Mouse (Mus musculus) intestine, postnatal 0 days (tissue): Measurements from ENCODE around the gene Smg6. TPM values are rescaled to one million over a fixed set of nuclear protein-coding genes. Genes with fewer than 3 reads are reported as not detected.
A peak's percentile ranks its signal among the peaks of the same experiment; 100 is the strongest.

ENCODE experiments used
- ATAC-seq: fragments of 200-750 bp; cut with Nextera tagmentation; 2 replicates; pipeline ENCODE4 v1.8.0; 2017; ENCODE audit warnings: mild to moderate bottlenecking, moderate TSS enrichment, moderate library complexity
- H3K27ac ChIP-seq: fragments of 300-500 bp; sonication (generic); 2 replicates; pipeline ENCODE4 v1.5.1; 2014; ENCODE audit warnings: mild to moderate bottlenecking, low read depth, low read length, moderate library complexity
- H3K27me3 ChIP-seq: fragments of 300-500 bp; sonication (generic); replicated peaks from 2 replicates; pipeline ENCODE4 v1.6.1; 2014; ENCODE audit warnings: low read length, mixed read lengths; ENCODE audit not compliant: control insufficient read depth, insufficient read depth
- H3K36me3 ChIP-seq: fragments of 300-500 bp; sonication (generic); 2 replicates; pipeline ENCODE4 v1.6.1; 2014; ENCODE audit warnings: mild to moderate bottlenecking, moderate library complexity; ENCODE audit not compliant: control insufficient read depth, insufficient read depth
- H3K4me1 ChIP-seq: fragments of 300-500 bp; sonication (generic); replicated peaks from 2 replicates; pipeline ENCODE4 v1.6.1; 2014; ENCODE audit warnings: antibody characterized with exemption, low read length, mixed read lengths; ENCODE audit not compliant: control insufficient read depth, insufficient read depth
- H3K4me2 ChIP-seq: fragments of 300-500 bp; sonication (generic); replicated peaks from 2 replicates; pipeline ENCODE4 v1.6.1; 2014; ENCODE audit warnings: low read depth, mild to moderate bottlenecking, moderate library complexity
- H3K4me3 ChIP-seq: fragments of 300-500 bp; sonication (generic); 2 replicates; pipeline ENCODE4 v1.5.1; 2014; ENCODE audit warnings: low read depth, low read length
- H3K9ac ChIP-seq: fragments of 300-500 bp; sonication (generic); 2 replicates; pipeline ENCODE4 v1.6.1; 2014; ENCODE audit warnings: mild to moderate bottlenecking, low read depth, low read length
- H3K9me3 ChIP-seq: fragments of 300-500 bp; sonication (generic); 2 replicates; pipeline ENCODE4 v1.6.1; 2016; ENCODE audit warnings: mixed run types; ENCODE audit not compliant: control insufficient read depth
- CTCF ChIP-seq: sonication (generic); IDR thresholded peaks from 2 replicates; pipeline ENCODE4 v1.5.1; 2016; ENCODE audit warnings: low read depth, mild to moderate bottlenecking, control low read depth, antibody characterized with exemption, moderate library complexity
- WGBS: fragments of 180-500 bp; shearing (Covaris S2); extraction: QIAGEN DNeasy Blood & Tissue Kit; methylation state at CpG from one replicate; pipeline ENCODE4 v1.1.7; 2014; 5-methylcytosine and 5-hydroxymethylcytosine counted together
- polyA plus RNA-seq: library from polyadenylated mRNA; unstranded; fragments of >200 nt; fragmentation: Nextera tagmentation; extraction: Ambion mirVana; gene quantifications from 2 replicates; pipeline ENCODE4 v1.2.1, GENCODE M21; 2015

Smg6 gene
- polyA plus RNA-seq, 1 experiment from 2014 or later = 6.5 TPM

- no peak for TF ChIP-seq CTCF
- peak overlapping the region; percentile 95 for H3K4me2 ChIP-seq
- ATAC-seq = no peak
- peak overlapping the region; percentile 61 for H3K4me3 ChIP-seq
- H3K9me3 ChIP-seq = no peaks in the 10 kb centered on the region
- H3K36me3 ChIP-seq = no peaks in the 10 kb centered on the region
- H3K4me1 ChIP-seq = peaks cover 5% of the 10 kb centered on the region; the same call in 1 of the 2 replicates
- peaks cover 29% of the 10 kb centered on the region for H3K27me3 ChIP-seq
- WGBS = under 1% methylated on average over 51 of the region's 52 CpGs
- H3K27ac ChIP-seq = no peak overlapping the region
- H3K9ac ChIP-seq = peak overlapping the region; percentile 34; the same call in 1 of the 2 replicates
Measured at GRCm38 (mm10) chr11:75194121-75194849, 268.7 kb downstream of the Smg6 start.

- WGBS = 3% methylated on average over 39 of the region's 39 CpGs
- ATAC-seq = no peak
- Histone ChIP-seq H3K9ac (peak overlapping the region; percentile 11; the same call in 1 of the 2 replicates), H3K27me3 (peaks cover 29% of the 10 kb centered on the region), H3K27ac (no peak overlapping the region), H3K9me3 (no peaks in the 10 kb centered on the region), H3K4me3 (peak overlapping the region; percentile 61), H3K36me3 (no peaks in the 10 kb centered on the region), H3K4me2 (peak overlapping the region; percentile 95), H3K4me1 (peaks cover 5% of the 10 kb centered on the region; the same call in 1 of the 2 replicates)
- TF ChIP-seq CTCF = peak; percentile 46
Measured at GRCm38 (mm10) chr11:75194850-75195461, 269.3 kb downstream of the Smg6 start.

- Histone ChIP-seq H3K9me3 (no peaks in the 10 kb centered on the region), H3K27me3 (peaks cover 29% of the 10 kb centered on the region), H3K36me3 (no peaks in the 10 kb centered on the region), H3K4me3 (no peak overlapping the region), H3K4me2 (no peak overlapping the region), H3K4me1 (peaks cover 5% of the 10 kb centered on the region; the same call in 1 of the 2 replicates), H3K9ac (no peak overlapping the region), H3K27ac (no peak overlapping the region)
- 68% methylated on average over 6 of the region's 6 CpGs for WGBS
- no peak for ATAC-seq
- no peak for TF ChIP-seq CTCF
Measured at GRCm38 (mm10) chr11:75196131-75196530, 270.5 kb downstream of the Smg6 start.

- no peak for ATAC-seq
- 52% methylated on average over 7 of the region's 7 CpGs for WGBS
- peaks cover 29% of the 10 kb centered on the region for H3K27me3 ChIP-seq
- no peak overlapping the region for H3K4me3 ChIP-seq
- no peaks in the 10 kb centered on the region for H3K9me3 ChIP-seq
- H3K36me3 ChIP-seq = no peaks in the 10 kb centered on the region
- no peak overlapping the region for H3K4me2 ChIP-seq
- no peak for TF ChIP-seq CTCF
- no peak overlapping the region for H3K27ac ChIP-seq
- peaks cover 4% of the 10 kb centered on the region; the same call in 1 of the 2 replicates for H3K4me1 ChIP-seq
- no peak overlapping the region for H3K9ac ChIP-seq
Measured at GRCm38 (mm10) chr11:75197956-75198355, 272.3 kb downstream of the Smg6 start.

- no peaks in the 10 kb centered on the region for H3K9me3 ChIP-seq
- H3K27ac ChIP-seq = no peak overlapping the region
- peaks cover 27% of the 10 kb centered on the region for H3K27me3 ChIP-seq
- H3K9ac ChIP-seq = no peak overlapping the region
- H3K36me3 ChIP-seq = no peaks in the 10 kb centered on the region
- no peaks in the 10 kb centered on the region; the same call in 1 of the 2 replicates for H3K4me1 ChIP-seq
- TF ChIP-seq CTCF = no peak
- no peak overlapping the region for H3K4me3 ChIP-seq
- WGBS = 82% methylated on average over 4 of the region's 4 CpGs
- no peak overlapping the region for H3K4me2 ChIP-seq
- no peak for ATAC-seq
Measured at GRCm38 (mm10) chr11:75198792-75199191, 273.2 kb downstream of the Smg6 start.

GRCm38 (mm10) chr11:75199951-75200350 is 274.3 kb downstream of the Smg6 start:
- TF ChIP-seq CTCF = no peak

More at GRCm38 (mm10) chr11:75199951-75200350, 274.3 kb downstream of the Smg6 start:
- H3K9ac ChIP-seq = no peak overlapping the region
- WGBS = 63% methylated on average over 5 of the region's 5 CpGs
- no peaks in the 10 kb centered on the region for H3K36me3 ChIP-seq
- no peak for ATAC-seq
- H3K27ac ChIP-seq = no peak overlapping the region
- H3K27me3 ChIP-seq = peaks cover 15% of the 10 kb centered on the region
- H3K9me3 ChIP-seq = no peaks in the 10 kb centered on the region
- no peak overlapping the region for H3K4me3 ChIP-seq
- H3K4me1 ChIP-seq = no peaks in the 10 kb centered on the region
- no peak overlapping the region for H3K4me2 ChIP-seq
